Mouse (Mus musculus) embryonic facial prominence, embryonic 15.5 days (tissue): ENCODE measurements around the gene Gm5737. TPM values are rescaled to one million over a fixed set of nuclear protein-coding genes. Genes with fewer than 3 reads are reported as not detected.

Experiments used
- ATAC-seq: fragments of 200-750 bp; cut with Nextera tagmentation; 2 replicates; pipeline ENCODE4 v1.8.0; 2017; ENCODE audit warnings: low read depth, moderate TSS enrichment; ENCODE audit not compliant: insufficient number of reproducible peaks, low FRiP score, low TSS enrichment
- H3K27ac ChIP-seq: fragments of 300-500 bp; sonication (generic); replicated peaks from 2 replicates; pipeline ENCODE4 v1.5.1; 2015; ENCODE audit warnings: mild to moderate bottlenecking, inconsistent platforms
- H3K27me3 ChIP-seq: fragments of 300-500 bp; sonication (generic); 2 replicates; pipeline ENCODE4 v1.6.1; 2015; ENCODE audit warnings: inconsistent platforms
- H3K36me3 ChIP-seq: fragments of 300-500 bp; sonication (generic); 2 replicates; pipeline ENCODE4 v1.6.1; 2015; ENCODE audit warnings: mild to moderate bottlenecking, inconsistent platforms
- H3K4me1 ChIP-seq: fragments of 300-500 bp; sonication (generic); 2 replicates; pipeline ENCODE4 v1.6.1; 2015; ENCODE audit warnings: inconsistent platforms
- H3K4me2 ChIP-seq: fragments of 300-500 bp; sonication (generic); replicated peaks from 2 replicates; pipeline ENCODE4 v1.6.1; 2015; ENCODE audit warnings: mild to moderate bottlenecking, inconsistent platforms
- H3K4me3 ChIP-seq: fragments of 300-500 bp; sonication (generic); replicated peaks from 2 replicates; pipeline ENCODE4 v1.5.1; 2015; ENCODE audit warnings: mild to moderate bottlenecking, inconsistent platforms
- H3K9ac ChIP-seq: fragments of 300-500 bp; sonication (generic); 2 replicates; pipeline ENCODE4 v1.6.1; 2015; ENCODE audit warnings: inconsistent platforms
- H3K9me3 ChIP-seq: fragments of 300-500 bp; sonication (generic); replicated peaks from 2 replicates; pipeline ENCODE4 v1.6.1; 2016; ENCODE audit warnings: inconsistent platforms
- WGBS: fragments of 180-500 bp; shearing (Covaris S2); methylation state at CpG from one replicate; pipeline ENCODE4 v1.1.7; 2015; 5-methylcytosine and 5-hydroxymethylcytosine counted together
- polyA plus RNA-seq: library from polyadenylated mRNA; unstranded; fragments of >200 nt; fragmentation: Nextera tagmentation; extraction: Ambion mirVana; gene quantifications from 2 replicates; pipeline ENCODE4 v1.2.1, GENCODE M21; 2015

Gene Gm5737
- polyA plus RNA-seq, 1 experiment from 2014 or later, result not detected

GRCm38 (mm10) chr7:120879972-120880371 lies 67.8 kb downstream of the Gm5737 start:
- 92% methylated on average over 3 of the region's 3 CpGs for WGBS
- no peaks in the 10 kb centered on the region for H3K27me3 ChIP-seq
- no peak overlapping the region for H3K4me2 ChIP-seq
- H3K27ac ChIP-seq, result no peak overlapping the region
- ATAC-seq, result no peak
- H3K4me3 ChIP-seq, result no peak overlapping the region
- H3K9ac ChIP-seq, result no peak overlapping the region
- H3K4me1 ChIP-seq, result no peaks in the 10 kb centered on the region
- peaks cover 48% of the 10 kb centered on the region for H3K36me3 ChIP-seq
- no peaks in the 10 kb centered on the region for H3K9me3 ChIP-seq

GRCm38 (mm10) chr7:120880770-120881169 lies 68.6 kb downstream of the Gm5737 start:
- Histone ChIP-seq H3K27ac (no peak overlapping the region), H3K9ac (no peak overlapping the region), H3K36me3 (peaks cover 55% of the 10 kb centered on the region), H3K4me3 (no peak overlapping the region), H3K4me1 (no peaks in the 10 kb centered on the region), H3K4me2 (no peak overlapping the region), H3K9me3 (no peaks in the 10 kb centered on the region), H3K27me3 (no peaks in the 10 kb centered on the region)
- no peak for ATAC-seq
- 92% methylated on average over 4 of the region's 4 CpGs for WGBS

Other genes starting within 250 kb of the Gm5737 start
- gene Uqcrc2, start 177.2 kb upstream of the Gm5737 start, polyA plus RNA-seq, result 170 TPM in 2 replicates
- 0.24 and 0.28 TPM in 2 replicates for gene Pdzd9, start 142.0 kb upstream of the Gm5737 start, polyA plus RNA-seq
- gene Mosmo, start 134.7 kb upstream of the Gm5737 start, polyA plus RNA-seq, result 11.6 and 12.1 TPM in 2 replicates
- gene Vwa3a, start 73.0 kb upstream of the Gm5737 start, polyA plus RNA-seq, result 1.7 and 3.2 TPM in 2 replicates
- 65.2 and 75.4 TPM in 2 replicates for gene Eef2k, start 30.5 kb downstream of the Gm5737 start, polyA plus RNA-seq
- gene Polr3e, start 105.4 kb downstream of the Gm5737 start, polyA plus RNA-seq, result 34.1 and 35.1 TPM in 2 replicates
- gene Cdr2, start 169.9 kb downstream of the Gm5737 start, polyA plus RNA-seq, result 11.3 and 14.1 TPM in 2 replicates
- gene Mfsd13b, start 170.1 kb downstream of the Gm5737 start, polyA plus RNA-seq, result 0.17 TPM in 1 of 2 replicates, not detected in the other
- gene Mettl9, start 222.1 kb downstream of the Gm5737 start, polyA plus RNA-seq, result 133 and 136 TPM in 2 replicates